Mouse (Mus musculus): ENCODE results near the gene Lfng.

The Lfng gene

GRCm38 (mm10) chr5:140639871-140640270 lies 32.8 kb downstream of the Lfng start:
- DNase-seq (ENCODE audit: low spot score in 2 of 2) = no peak

- no peak for DNase-seq (ENCODE audit: low spot score in 2 of 2)
Measured at GRCm38 (mm10) chr5:140640812-140641211, 33.7 kb downstream of the Lfng start.

- no peak for DNase-seq (ENCODE audit: low spot score in 2 of 2)
Measured at GRCm38 (mm10) chr5:140641254-140641928, 34.3 kb downstream of the Lfng start.

GRCm38 (mm10) chr5:140642076-140642475 lies 35.0 kb downstream of the Lfng start:
- no peak for DNase-seq (ENCODE audit: low spot score in 2 of 2)

- no peak for DNase-seq (ENCODE audit: low spot score in 2 of 2)
Measured at GRCm38 (mm10) chr5:140644263-140644662, 37.1 kb downstream of the Lfng start.

GRCm38 (mm10) chr5:140644702-140645201 lies 37.6 kb downstream of the Lfng start:
- no peak for DNase-seq (ENCODE audit: low spot score in 2 of 2)

- no peak for DNase-seq (ENCODE audit: low spot score in 2 of 2)
Measured at GRCm38 (mm10) chr5:140645454-140645853, 38.3 kb downstream of the Lfng start.

GRCm38 (mm10) chr5:140646171-140646570 lies 39.1 kb downstream of the Lfng start:
- no peak for DNase-seq (ENCODE audit: low spot score in 2 of 2)

GRCm38 (mm10) chr5:140647031-140647760 lies 40.1 kb downstream of the Lfng start:
- DNase-seq (ENCODE audit: low spot score in 2 of 2) = no peak

- DNase-seq (ENCODE audit: low spot score in 2 of 2) = no peak
Measured at GRCm38 (mm10) chr5:140647821-140648518, 40.9 kb downstream of the Lfng start.

GRCm38 (mm10) chr5:140648519-140649100 lies 41.5 kb downstream of the Lfng start, which contains the start of gene Ttyh3:
Gene Ttyh3, minus strand, starts transcription at chr5:140649031.
- no peak for DNase-seq (ENCODE audit: low spot score in 2 of 2)

- peak; percentile 89 to 96 for DNase-seq (ENCODE audit: low spot score in 2 of 2)
Measured at GRCm38 (mm10) chr5:140649101-140649667, 42.1 kb downstream of the Lfng start.

GRCm38 (mm10) chr5:140649881-140650414 lies 42.8 kb downstream of the Lfng start:
- DNase-seq (ENCODE audit: low spot score in 2 of 2) = no peak

- DNase-seq (ENCODE audit: low spot score in 2 of 2) = no peak
Measured at GRCm38 (mm10) chr5:140651231-140651630, 44.1 kb downstream of the Lfng start.

- no peak for DNase-seq (ENCODE audit: low spot score in 2 of 2)
Measured at GRCm38 (mm10) chr5:140652587-140652986, 45.5 kb downstream of the Lfng start.

- no peak for DNase-seq (ENCODE audit: low spot score in 2 of 2)
Measured at GRCm38 (mm10) chr5:140654096-140654845, 47.2 kb downstream of the Lfng start.

GRCm38 (mm10) chr5:140659607-140660272 lies 52.6 kb downstream of the Lfng start:
- DNase-seq (ENCODE audit: low spot score in 2 of 2) = no peak

- DNase-seq (ENCODE audit: low spot score in 2 of 2) = no peak
Measured at GRCm38 (mm10) chr5:140660398-140660797, 53.3 kb downstream of the Lfng start.

- peak in 1 of 2 experiments; percentile 41 for DNase-seq (ENCODE audit: low spot score in 2 of 2)
Measured at GRCm38 (mm10) chr5:140661427-140661826, 54.3 kb downstream of the Lfng start.
